Mouse (Mus musculus) frontal cortex, postnatal 25 days (tissue): ENCODE measurements around the gene Kcnq1.

Experiments used
- DNase-seq, 2 experiments: peaks; one replicate each; pipeline ENCODE4 v3.0.0; 2022; ENCODE audit warnings: low spot score in 2 of 2

Gene Kcnq1

GRCm38 (mm10) chr7:143461920-143462319 is 355.8 kb downstream of the Kcnq1 start:
- no peak for DNase-seq

GRCm38 (mm10) chr7:143462516-143462915 is 356.4 kb downstream of the Kcnq1 start:
- no peak for DNase-seq

- peak; percentile 58 to 65 for DNase-seq
These were observed 357.8 kb downstream of the Kcnq1 start for GRCm38 (mm10) chr7:143463865-143464415.

- no peak for DNase-seq
These were observed 358.8 kb downstream of the Kcnq1 start for GRCm38 (mm10) chr7:143464811-143465560.

- peak; percentile 76 to 79 for DNase-seq
These were observed 360.0 kb downstream of the Kcnq1 start for GRCm38 (mm10) chr7:143466099-143466677.

GRCm38 (mm10) chr7:143467714-143468113 is 361.6 kb downstream of the Kcnq1 start:
- DNase-seq: no peak

GRCm38 (mm10) chr7:143469946-143470345 is 363.8 kb downstream of the Kcnq1 start:
- DNase-seq: peak; percentile 51 to 57

- no peak for DNase-seq
These were observed 367.4 kb downstream of the Kcnq1 start, which contains the start of gene Slc22a18 for GRCm38 (mm10) chr7:143473347-143474101. Gene Slc22a18 (plus strand): TSS chr7:143473736.

- no peak for DNase-seq
These were observed 368.6 kb downstream of the Kcnq1 start for GRCm38 (mm10) chr7:143474811-143475210.

GRCm38 (mm10) chr7:143475876-143476275 is 369.7 kb downstream of the Kcnq1 start:
- DNase-seq: no peak
